Mouse (Mus musculus) T-helper 17 cell (primary cell): ENCODE results near the gene Myh14.
"Not testable (repeated sequence)": the region's sequence is repeated elsewhere in the genome, so short reads cannot be mapped to it uniquely, and the experiment has no call there.

Experiments
- in situ Hi-C, 2 experiments: fragments of 300-600 bp; cut with MboI, MseI; formaldehyde crosslinking; loops; 1 replicate in 1 of 2; 2 replicates in 1 of 2; pipeline ENCODE4 v1.15.1; 2025; ENCODE audit warnings: high pct_unique_total_duplicates in 2 of 2

The Myh14 gene

DNA sequence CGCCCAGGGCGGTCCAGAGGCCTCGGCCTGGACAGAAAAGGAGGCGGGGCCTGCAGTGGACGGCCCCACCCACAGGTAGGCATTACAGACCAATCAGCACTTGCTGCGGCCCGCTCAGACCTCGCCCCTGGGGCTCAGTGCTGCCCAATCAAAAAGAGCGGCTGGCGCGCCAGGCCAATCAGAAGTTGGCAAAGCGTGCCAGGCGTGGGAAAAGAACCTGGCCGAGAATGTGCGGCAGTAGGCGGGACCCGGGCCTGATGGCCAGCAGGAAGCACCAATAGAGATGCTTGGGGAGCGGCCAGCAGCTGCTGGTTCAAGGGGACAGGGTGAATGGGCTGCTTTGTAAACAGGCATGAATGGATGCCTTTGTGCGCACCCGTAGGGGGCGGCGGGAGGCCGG, at the start of gene Myh14:
Gene Myh14 (minus strand): TSS at position 41 of the 400 bp plus-strand sequence.
- in situ Hi-C loops = no loop called here

DNA sequence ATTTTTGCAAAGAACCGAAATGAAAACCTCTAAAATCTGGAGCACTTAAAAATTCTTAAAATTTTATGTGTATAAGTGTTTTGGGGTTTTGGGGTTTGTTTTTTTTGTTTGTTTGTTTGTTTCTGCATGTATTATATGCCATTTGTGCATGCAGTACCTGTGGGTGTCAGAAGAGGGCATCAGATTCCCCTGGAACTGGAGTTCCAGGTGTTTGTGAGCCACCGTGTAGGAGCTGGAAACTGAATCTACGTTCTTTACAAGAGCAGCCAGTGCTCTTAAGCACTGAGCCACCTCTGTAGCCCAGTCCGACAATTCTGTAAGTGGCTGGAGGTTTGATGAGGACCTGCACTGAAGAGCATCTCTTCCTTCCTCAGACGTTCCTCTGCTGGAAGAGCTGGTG, 39.2 kb upstream of the Myh14 start:
- in situ Hi-C loops = no loop called here

DNA sequence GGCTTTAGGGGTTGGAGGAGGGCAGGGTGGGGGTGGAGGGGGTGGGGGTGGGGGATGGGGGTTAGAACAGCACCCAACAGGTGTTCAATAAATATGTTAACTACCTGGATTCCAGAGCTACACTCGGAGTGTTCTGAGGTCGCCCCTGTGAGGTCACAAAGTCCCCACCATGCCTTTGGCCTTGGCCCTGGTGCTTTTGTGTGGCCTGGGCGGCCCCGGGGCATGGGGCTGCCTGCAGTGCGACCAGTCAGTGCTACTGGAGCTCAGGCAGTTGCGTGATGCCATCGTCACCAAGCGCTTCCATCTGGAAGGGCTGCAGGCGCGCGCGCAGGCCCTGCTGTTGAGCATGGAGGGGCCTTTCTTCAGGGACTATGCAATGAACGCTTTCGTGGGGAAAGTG, 37.9 kb upstream of the Myh14 start, which contains the start of gene Izumo2:
Gene Izumo2 (plus strand): TSS at position 169 of the 400 bp plus-strand sequence.
- in situ Hi-C loops = no loop called here

DNA sequence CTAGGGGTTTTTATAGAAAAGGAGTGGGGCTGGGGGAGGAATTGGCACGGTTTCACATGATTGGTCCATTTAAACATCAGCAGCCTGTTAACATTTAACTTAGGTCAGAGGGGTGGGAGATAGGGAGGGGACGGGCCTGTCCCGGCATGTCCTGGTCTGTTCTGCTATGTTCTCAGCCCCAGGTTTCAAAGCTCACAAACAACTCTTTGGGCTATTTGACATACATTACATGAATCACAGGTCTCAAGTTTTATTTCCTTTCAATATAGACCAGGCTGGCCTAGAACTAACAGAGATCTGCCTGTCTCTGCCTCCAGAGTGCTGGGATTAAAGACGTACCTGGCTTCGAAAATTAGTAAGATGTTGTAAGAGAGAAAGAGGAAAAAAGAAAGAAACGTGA, 37.5 kb upstream of the Myh14 start:
- in situ Hi-C loops = not testable (repeated sequence)

DNA sequence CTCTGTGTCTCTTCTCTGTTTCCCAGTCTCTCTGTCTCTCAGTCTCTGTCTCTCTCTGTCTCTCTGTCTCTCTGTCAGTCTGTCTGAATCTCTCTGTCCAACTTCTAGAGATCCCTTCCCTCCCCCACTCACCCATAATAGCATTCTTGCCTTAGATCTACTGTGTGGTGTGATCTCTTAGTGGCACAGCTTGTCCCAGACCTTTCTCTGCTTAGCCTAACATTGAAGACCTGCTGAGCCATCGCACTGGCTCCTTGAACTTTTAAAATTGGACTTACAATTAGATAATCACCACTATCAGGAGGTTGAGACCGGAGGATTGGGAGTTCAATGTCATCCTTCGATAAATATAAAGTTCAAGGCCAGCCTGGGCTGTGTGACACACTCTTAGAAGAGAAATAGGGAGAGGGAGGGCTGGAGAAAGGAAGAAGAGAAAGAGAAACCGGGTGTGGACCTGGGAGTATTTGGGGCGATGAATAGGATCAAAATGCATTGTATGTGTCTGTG, 36.6 kb upstream of the Myh14 start:
- in situ Hi-C loops = no loop called here

DNA sequence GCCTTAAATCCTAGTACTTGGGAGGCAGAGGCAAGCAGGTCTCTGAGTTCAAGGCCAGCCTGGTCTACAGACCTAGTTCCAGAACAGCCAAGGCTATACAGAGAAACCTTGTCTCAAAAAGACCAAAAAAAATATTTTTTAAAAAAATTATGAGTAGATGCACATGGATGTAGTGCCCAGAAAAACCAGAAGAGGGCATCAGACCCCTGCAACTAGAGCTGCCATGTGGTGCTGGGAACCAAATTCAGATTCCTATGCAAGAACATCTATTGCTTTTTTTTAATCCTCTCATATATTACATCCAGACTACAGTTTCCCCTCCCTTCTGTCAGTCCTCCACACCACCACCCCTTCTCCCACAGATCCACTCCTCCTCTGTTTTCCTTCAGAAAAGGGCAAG, 35.7 kb upstream of the Myh14 start:
- in situ Hi-C loops = no loop called here

DNA sequence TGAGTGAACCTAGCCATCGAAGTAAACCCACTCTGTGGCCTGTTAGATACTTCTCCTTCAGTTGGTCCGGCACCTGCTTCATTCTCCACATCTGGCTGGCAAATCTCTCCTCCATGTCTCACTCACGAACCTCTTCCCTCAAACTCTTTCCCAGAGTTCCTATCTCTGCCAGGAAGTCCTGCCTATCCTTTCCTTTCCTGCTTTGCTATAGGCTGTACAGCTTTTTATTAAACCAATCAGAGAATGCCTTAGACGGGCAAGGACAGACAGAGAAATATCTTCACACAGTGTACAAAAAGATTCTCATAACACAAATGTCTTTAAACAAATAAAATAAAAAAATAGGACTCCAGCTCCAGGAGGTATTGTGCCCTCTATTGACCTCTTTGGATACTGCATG, 34.4 kb upstream of the Myh14 start:
- in situ Hi-C loops = no loop called here

DNA sequence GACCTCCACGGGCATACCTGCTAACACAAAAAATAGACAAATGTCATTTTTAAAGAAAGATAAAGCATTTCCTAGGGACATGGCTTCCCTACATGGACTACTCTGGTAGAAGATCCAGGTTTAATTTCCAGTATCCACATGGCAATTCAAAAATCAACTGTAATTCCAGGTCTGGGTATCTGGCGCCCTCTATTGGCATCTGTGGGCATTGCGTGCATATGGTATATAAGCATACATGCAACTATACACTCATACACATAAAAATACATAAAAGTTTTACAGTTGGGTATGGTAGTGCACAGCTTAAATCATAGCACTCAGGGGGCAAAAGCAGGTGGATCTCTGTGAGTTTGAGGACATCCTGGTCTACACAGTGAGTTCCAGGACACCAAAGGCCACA, 33.7 kb upstream of the Myh14 start:
- in situ Hi-C loops = no loop called here

DNA sequence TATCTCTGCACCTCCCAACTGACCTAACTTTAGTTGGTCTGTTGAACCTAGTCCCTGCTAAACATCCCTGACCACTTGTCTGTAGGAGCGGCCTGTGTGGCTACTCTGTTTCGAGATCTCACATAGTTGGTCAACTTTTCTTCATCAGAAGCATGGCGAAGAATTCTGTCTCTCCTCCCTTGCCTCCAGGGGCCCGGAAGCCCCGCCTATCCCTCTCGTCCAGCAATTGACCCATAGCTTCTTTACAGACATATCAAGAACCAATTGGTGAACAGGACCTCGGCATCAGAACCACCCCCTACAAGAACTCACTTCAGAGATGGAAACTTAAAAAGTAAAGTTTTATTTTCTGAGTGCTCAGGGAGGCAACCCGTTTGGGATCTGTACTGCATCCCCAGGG, 32.3 kb upstream of the Myh14 start:
- in situ Hi-C loops = no loop called here

DNA sequence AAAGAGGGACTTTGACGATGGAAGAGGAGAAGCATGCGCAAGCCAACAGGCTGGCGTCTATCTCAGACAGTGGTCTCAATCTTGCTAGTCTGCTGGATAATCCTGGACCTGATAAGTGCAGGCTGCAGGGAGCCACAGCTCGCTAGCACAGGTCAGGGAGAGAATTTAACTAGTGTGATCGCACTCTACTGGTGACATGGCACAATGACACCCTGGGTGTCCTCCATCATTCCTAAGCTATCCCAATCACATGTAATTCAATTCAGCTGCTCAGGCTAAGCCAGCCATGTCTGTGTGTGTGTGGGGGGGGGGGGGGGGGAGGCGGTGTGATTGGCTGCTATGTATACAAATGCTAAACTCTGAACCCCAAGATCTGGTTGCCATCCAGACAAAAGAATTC, 31.3 kb upstream of the Myh14 start:
- in situ Hi-C loops = no loop called here

DNA sequence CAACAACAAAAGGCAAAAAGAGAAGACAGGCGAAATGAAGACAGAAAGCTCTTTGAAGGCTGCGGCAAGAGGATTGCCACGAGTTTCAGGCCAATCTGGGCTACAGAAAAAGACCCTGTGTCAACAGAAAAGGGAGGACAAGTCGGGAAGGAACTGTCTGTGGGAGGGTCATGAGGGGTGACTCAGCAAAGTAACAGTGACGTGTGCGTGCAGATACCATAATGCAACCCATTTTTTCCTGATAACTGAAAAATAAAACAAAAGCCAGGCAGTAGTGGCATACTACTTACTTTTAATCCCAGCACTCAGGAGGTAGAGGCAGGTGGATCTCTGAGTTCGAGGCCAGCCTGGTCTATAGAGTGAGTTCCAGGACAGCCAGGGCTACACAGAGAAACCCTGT, 27.3 kb upstream of the Myh14 start:
- in situ Hi-C loops = no loop called here

DNA sequence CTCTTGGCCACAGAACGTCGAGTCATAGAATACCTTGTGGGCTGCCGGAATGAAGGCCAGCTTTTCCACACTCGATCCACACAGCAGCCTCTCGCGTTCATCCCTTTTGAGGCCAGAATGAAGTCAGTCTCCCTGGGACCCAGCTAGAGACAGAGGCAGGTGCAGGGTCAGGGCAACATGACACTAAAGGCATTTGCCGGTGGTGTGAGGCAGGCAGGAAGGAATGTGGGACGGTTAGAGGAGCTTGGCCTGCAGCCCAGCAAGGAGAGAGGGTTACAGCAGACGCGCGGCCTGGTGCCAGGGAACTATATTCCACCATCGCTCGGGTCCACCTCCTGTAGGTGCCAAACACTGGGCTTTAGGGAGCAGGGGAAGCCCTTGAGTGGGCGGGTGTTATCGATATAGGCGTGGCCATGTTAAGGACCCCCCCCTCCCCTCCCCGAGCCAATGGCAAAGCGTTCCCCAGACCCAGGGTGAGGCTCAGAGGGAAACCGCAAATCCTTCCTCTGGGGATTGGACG, 26.6 kb upstream of the Myh14 start:
- in situ Hi-C loops = no loop called here

DNA sequence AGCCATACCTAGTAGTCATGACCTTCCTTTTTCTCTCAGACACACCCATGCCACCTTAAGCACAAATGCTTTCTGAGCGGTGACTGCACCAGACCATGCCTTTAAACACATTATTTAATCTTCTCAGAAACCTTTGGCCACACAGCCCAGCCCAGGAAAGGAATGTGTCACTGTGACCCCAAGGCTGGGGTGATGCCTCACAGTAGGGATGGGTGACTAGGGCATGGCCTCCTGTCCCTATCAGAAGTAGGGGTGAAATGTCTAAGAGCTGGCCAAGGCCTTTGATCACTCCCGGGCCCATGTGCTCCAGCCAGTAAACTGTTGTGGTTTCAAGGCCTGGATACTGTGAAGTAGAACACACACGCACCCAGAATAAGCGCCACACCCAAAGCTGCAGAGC, 24.6 kb upstream of the Myh14 start:
- in situ Hi-C loops = no loop called here

DNA sequence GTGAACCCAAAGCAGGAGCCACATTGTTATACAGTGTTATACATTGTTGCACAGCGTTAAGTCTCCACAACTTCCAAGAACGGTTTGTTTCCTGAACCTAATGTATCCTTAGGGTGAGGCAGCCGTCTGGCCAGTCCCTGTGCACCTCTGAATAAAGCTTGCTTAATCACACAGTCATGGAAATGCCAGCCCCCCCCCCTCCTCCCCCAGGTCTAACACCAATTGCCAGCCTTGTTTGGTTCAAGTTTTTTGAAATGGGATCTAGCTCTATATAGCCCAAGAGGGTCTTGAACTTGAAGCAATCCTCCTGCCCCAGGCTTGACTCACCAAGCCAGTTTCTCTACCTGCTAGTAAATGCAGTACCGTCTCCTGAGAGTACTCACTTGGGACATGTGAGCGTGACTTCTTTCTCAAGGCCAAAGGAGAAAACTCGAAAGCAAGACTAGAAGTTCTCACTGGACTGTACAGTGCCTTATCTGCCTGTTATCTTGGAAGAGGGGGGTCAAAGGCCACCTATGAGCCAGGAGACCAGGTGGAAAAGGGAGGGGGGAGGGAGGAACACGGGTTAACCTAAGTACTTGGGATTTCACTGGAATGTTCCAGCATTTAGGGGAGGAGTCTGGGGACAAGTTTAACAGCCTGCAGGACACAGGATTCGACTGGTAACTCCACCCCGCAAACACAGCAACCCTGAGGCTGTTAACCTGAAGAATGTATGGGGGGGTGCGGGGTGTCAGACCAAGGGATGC, 23.0 kb upstream of the Myh14 start:
- in situ Hi-C loops = no loop called here

DNA sequence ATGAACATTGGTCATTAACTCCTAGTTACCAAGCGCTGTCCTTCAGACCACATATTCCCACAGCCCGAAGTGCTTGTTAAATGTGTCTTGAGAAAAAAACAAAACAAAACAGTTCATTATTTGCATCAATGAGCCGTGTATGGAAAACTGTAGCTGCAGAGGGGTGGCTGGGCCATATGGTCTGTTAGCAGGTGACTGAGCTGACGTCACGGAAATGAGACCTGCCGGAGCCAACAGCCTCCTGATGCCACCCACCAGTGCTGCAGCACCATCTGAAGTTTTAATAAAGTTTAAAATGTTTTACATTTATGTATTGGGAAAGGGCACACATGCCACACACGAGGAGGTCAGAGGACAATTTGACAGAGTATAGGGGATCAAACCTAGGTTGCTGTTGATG, 18.7 kb upstream of the Myh14 start:
- in situ Hi-C loops = no loop called here

DNA sequence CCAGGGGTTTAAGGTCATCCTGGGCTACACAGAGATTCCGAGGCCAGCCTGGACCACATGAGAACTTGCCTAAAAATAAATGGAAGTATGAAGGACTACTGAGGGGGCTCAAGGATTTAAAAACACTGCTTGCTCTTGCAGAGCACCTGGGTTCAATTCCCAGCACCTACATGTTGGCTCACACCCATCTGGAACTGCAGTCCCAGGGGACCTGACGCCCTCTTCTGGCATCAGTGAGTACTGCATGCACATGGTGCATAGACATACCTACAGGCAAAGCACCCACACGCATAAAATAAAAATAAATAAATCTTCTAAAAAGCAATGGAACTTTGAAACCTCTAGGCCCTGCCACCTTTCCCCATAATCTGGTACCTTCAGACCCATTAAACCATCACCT, 18.2 kb upstream of the Myh14 start:
- in situ Hi-C loops = no loop called here

DNA sequence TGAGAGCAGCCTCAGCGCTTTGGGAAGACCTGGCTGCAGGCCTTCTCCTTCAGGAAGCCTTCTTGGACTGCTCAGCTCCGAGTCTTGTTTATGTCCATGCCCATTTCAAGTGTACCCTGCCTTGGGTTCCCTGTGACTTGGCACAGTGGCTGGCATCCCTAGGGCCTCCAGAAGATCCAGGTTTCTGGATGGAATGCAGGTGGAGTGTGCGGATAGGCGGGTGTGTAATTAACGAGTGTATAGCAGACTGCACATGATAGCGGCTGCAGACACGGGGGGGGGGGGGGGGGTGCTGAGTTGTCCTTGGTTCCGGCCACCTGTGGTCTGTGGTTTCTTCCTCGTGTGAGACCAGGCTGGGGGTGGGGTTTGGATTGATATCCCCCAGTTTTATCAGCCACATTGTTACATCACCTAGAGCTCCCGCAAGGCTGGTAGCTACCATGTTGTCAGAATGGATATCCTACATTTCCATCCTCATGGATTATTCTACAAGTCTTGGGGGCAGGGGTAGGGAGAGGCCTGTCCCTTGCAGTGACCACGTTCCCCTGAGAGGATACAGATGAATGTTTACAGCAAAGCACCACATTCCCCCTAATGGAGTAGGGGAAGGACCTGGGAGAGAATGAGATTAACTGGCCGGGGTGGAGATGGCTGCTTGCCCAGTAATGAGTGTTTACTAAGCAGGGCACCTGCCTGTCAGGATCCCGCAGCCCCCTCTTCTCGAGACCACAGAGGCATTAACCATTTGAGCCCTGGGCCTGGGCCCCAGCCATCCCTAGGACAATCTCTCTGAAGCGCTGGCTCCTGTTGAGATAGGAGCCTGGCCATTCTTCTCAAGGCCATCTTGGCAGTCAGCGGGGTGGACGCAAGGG, 15.1 kb upstream of the Myh14 start:
- in situ Hi-C loops = no loop called here

DNA sequence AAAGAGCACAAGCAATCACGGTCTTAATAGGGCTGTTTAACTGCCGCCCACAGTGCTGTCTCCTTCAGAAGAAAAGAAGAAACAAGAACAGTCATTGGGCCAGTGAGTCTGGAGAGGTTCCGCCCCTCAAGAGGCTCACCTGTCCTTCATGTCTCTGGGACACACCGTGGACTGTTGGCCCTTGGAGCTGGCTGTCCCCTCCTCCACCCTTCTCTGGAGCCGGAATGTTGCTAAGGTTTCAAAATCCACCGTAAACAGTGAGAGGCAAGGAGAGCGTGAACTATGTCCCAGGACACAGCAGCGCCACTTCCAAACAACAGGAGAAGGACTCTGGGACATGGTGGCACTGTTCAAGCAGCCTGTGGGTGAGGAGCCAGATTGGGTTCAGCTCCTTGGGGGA, 13.0 kb upstream of the Myh14 start:
- in situ Hi-C loops = no loop called here

DNA sequence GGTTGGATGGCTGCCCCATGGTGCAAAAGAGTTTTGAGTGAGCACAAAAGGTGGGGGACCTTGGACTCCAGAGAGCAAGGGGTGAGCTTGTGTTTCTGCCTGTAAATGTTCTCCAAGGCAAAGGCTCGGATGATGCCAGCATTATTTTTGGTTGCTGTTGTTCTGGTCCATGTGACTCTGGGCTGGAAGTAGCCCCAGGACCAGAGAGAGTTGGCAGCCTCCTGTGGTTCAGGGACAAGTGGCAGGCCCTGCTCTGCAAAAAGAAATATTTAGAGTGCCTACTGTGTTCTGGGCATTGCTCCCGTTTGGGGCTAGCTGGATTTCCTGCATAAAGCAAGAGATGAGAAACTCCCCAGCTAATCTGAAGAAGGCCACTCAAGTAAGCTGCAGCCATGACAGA, 6.0 kb upstream of the Myh14 start:
- in situ Hi-C loops = no loop called here

DNA sequence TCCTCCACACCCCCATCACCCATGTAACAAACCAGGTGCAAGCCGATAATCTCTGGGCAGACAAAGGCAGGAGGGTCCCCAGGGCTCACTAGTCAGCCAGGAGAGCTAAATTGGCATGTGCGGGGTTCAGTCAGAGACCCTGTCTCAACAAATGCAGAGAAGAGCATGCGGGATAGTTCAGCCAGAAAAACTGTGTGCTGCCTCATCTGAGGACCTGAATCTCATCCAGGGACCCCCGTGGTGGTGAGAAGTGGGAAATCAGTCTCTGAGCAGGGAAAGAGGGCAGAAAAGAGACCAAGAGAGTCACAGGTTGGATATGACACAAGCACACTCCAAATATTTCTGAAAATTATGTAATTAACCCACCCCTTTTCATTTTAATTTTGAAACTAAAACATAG, 5.5 kb upstream of the Myh14 start:
- in situ Hi-C loops = no loop called here

DNA sequence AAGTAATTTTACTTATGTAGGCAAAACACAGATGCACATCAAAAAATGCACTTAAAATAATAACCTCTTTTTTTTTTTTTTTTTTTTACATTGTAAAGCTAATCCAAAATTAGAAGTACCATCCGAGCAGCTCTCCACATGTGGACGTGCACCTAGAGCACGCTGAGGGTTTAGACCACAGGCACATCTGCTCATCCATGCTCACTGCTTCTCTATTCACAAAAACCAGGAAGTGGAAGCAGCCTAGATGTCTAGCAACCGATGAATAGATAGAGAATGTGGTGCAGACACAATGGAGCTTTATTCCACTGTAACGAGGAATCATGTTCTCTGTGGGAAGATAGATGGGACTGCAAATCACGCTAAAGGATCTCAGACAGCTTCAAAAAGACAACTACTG, 4.5 kb upstream of the Myh14 start:
- in situ Hi-C loops = no loop called here

DNA sequence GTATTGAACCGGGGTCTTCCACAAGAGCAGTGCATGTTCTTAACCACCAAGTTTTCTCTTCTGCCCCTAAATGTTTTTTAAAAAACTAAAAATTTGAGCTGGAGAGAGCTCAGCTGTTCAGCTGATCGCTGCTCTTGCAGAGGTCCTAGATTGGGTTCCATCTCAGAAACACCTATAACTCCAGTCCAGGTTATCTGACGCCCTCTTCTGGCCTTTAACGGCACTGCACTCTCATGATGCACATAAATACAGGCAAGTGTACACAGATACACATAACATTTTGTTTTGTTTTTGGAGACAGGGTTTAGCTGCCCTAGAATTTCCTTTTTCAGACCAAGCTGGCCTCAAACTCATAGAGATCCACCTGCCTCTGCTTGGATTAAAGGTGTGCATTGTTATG, 3.9 kb upstream of the Myh14 start:
- in situ Hi-C loops = no loop called here

DNA sequence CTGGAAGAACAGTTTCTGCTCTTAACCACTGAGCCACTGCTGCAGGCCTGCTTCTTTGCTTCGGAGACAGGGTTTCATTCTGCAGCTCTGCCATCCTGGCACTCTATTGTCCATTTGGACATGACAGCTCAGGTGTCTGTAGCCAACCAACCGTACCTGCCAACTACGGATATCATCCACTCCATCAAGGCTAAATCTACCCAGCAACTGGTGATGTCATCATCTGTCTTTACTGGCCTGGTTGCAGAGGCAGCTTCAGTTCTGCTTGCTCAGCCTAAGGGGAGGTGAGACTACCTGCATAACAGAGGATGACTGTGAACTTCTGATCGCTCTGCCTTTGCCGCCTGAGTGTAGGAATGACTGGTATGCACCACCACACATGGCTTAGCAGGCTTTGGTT, 1.6 kb upstream of the Myh14 start:
- in situ Hi-C loops = no loop called here
